Mouse (Mus musculus): ENCODE measurements around the gene Fga. TPM values are rescaled to one million over a fixed set of nuclear protein-coding genes. Genes with fewer than 3 reads are reported as not detected.

Fga gene
- 0.06 and 0.21 TPM in 2 replicates for polyA plus RNA-seq (2012; rRNA removed)

DNA sequence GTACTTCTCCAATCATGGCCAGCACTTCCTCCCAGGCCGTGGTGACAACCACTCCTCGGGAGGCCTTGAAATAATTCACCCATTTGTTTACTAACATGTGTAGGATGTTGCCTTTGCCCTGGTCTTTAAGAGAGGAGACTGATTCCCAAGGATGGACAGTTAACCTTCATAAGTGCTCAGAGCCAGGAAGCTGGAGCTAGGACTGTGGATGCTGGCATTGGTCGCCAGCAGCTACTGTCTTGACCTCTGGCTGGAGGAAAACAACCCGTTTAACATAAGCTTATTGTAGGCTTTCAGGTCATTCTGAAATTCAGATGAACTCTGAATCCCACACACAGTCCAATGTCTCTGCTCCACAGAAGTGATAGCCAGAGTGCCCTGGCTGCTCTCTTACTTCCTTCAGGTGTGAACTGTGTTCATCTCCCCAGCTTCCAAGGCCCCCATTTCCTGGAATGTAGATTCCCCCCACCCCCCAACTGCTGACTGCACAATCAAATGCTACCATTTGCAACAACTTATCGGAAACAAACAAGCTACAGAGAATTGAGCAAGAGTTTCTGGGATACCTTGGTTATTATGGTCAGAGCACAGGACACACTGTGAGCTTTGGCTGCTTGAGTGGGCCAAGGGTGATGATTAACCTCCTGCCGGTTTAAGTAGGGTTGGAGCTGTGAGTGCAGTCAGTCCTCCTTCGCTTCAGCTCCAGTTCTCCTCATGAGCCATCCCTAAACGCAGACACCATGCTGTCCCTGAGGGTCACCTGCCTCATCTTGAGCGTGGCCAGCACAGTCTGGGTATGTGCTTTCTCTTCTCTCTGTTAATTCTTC lies at the start of gene Fga:
TSS of gene Fga (plus strand) at position 602 of the 827 bp plus-strand sequence.
- DNase-seq (ENCODE audit: extremely low spot score in 1 of 2, low spot score in 1 of 2): no peak

DNA sequence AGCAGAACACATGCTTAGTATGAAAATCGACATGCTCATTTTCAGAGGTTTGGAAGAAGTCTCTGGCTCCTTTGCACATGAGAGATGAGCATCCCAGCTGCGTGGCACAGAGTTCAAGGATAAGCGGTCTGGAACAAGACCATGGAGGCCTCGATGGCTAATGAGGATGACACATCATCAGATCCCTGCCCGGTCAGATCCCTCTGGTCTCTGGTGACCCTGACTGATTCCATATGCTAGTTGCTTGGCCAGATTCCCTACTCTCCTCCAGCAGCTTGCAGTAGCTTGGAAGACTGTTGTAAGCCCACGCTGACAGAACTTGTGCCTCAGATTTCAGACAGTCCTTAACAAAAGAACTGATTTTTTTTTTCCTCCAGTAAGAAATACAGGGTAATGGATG lies 45.1 kb upstream of the Fga start:
- DNase-seq (ENCODE audit: extremely low spot score in 1 of 2, low spot score in 1 of 2): peak in 1 of 2 experiments; percentile 10

DNA sequence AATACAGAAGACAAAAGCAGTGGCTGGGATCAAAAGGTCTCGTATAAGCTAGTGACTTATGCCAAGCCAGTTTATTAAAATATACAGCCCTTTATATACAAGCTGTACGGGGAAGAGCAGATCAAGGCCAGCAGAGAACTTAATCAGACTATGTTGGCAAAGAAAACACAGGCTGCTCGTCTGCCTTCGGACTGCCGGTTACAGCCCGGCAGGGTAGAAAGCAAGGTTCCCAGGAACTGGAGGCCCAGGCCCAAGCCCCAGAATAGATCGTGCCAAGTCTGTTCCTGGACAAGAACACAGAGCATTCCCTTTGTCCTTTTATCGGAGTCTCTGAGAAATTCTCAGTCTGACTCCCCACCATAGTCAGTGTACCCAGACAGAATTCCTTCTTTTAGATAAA lies 44.0 kb upstream of the Fga start:
- DNase-seq (ENCODE audit: extremely low spot score in 1 of 2, low spot score in 1 of 2): no peak

GRCm38 (mm10) chr3:82984840-82985239 lies 41.0 kb upstream of the Fga start:
- no peak for DNase-seq (ENCODE audit: extremely low spot score in 1 of 2, low spot score in 1 of 2)

DNA sequence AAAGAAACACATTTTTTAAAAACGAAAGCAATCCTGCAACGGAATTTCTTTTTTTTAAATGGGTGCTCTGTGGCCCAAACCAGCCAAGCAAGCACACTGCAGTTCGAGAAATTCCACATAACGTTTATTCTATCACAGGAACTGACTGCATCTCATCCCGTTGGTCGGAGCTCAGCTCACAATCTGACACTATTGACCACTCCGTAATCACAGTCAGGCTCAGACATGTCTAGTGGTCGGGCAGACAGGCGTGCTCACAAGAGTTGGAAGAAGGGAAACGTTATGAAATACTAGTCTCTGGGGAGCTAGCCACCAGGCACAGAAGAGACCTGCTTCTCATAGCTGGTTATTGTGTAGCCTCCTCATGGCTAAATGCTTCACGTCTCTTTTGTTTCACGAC lies 33.9 kb upstream of the Fga start:
- DNase-seq (ENCODE audit: extremely low spot score in 1 of 2, low spot score in 1 of 2): no peak

GRCm38 (mm10) chr3:82992956-82993355 lies 32.9 kb upstream of the Fga start:
- no peak for DNase-seq (ENCODE audit: extremely low spot score in 1 of 2, low spot score in 1 of 2)

DNA sequence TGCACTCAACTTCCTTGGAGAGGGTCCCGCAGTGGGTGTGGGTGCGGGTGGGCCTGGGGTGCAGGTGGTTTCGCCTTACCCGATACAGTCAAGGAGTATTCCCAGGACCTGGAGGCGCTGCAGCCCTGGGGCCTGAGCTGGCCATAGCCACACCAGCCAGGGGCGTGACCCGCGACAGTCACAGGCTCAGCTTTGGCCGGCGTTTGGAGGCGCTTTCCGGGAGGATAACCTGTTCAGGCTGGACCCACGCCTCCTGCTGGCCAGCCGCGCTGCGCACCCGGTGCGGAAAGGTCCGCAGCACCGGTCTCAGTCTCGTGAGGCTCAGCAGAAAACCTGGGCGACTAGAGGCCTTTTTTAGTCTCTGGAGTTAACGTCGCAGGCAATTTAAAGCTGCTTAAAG lies 30.5 kb upstream of the Fga start:
- DNase-seq (ENCODE audit: extremely low spot score in 1 of 2, low spot score in 1 of 2): no peak

- no peak for DNase-seq (ENCODE audit: extremely low spot score in 1 of 2, low spot score in 1 of 2)
These were observed 29.2 kb upstream of the Fga start for GRCm38 (mm10) chr3:82996656-82997055.

GRCm38 (mm10) chr3:82998772-82999463 lies 27.0 kb upstream of the Fga start:
- DNase-seq (ENCODE audit: extremely low spot score in 1 of 2, low spot score in 1 of 2): peak; percentile 32 to 91

DNA sequence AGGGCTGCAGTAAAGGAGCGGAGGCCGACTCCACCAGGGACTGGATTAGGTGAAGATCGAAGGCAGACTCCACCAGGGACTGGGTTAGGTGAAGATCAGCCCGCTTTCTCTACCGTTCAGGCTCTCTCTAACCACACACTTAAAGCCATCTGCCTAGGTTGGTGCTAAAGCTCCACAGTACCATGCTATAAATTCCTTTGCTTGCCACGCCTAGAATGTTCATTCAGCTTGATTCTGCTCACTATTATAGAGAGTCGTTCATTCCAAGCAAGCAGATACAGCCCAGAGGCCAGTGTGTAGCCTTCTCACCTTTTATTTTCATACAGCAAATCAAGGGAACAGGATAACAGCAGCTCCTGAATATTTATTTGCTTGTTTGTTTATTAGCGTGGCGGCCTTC lies 25.9 kb upstream of the Fga start:
- DNase-seq (ENCODE audit: extremely low spot score in 1 of 2, low spot score in 1 of 2): no peak

DNA sequence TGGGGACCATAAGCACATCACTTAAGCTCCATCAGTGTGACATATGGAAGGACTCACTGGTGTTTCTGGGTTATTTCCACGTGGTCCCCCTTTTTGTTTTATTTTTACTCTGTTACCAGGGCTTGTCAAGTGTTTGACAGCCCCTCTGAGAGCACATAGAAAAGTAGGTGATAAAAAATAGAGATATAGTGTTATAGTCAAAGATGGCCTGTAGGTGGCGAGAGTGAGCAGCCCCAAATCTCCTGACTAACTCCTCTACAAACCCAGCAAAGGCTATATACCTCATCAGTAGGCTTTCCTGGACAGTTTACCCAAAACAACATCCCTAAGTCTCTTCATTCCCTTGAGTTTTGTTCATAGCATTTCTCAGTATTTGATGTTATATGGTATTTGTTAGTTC lies 23.7 kb upstream of the Fga start:
- peak in 1 of 2 experiments; percentile 69 for DNase-seq (ENCODE audit: extremely low spot score in 1 of 2, low spot score in 1 of 2)

- DNase-seq (ENCODE audit: extremely low spot score in 1 of 2, low spot score in 1 of 2): no peak
These were observed 22.8 kb upstream of the Fga start for GRCm38 (mm10) chr3:83003068-83003467.

GRCm38 (mm10) chr3:83004801-83005200 lies 21.1 kb upstream of the Fga start:
- no peak for DNase-seq (ENCODE audit: extremely low spot score in 1 of 2, low spot score in 1 of 2)

DNA sequence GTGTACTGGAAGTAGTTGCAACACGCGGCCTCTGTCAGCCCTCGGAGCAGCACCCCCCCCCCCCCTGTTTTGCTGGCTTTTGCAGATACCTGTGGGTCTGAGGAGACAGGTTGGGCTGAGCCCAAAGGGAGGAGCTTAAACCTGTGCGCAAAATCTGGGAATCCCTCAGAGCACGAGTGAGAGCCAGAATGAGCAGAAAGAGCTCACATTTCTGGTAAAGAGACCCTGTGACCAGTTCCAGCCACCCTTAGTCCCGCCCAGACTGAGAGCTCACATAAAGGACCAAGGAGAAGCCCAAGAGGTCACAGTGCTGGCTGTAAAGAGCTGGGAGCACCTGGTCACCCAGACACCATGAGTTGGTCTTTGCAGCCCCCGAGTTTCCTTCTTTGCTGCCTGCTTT lies 18.3 kb upstream of the Fga start, which contains the start of gene Fgg:
TSS of gene Fgg (plus strand) at position 168 of the 400 bp plus-strand sequence.
- no peak for DNase-seq (ENCODE audit: extremely low spot score in 1 of 2, low spot score in 1 of 2)

DNA sequence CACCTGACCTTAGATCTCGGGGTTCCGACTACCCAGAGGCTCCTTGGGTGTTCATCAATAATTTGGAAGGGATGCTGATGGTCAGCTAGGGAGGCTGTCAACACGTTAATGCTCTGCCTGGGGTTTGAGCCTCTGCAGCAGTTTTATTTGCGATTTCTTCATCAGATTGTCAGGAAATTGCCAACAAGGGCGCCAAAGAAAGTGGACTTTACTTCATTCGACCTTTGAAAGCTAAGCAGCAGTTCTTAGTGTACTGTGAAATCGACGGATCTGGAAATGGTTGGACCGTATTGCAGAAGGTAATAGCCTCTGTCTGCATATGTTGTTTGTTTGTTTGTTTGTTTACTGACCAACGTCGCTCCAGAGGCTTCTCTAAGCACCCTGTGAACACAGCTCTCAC lies 15.6 kb upstream of the Fga start:
- no peak for DNase-seq (ENCODE audit: extremely low spot score in 1 of 2, low spot score in 1 of 2)

DNA sequence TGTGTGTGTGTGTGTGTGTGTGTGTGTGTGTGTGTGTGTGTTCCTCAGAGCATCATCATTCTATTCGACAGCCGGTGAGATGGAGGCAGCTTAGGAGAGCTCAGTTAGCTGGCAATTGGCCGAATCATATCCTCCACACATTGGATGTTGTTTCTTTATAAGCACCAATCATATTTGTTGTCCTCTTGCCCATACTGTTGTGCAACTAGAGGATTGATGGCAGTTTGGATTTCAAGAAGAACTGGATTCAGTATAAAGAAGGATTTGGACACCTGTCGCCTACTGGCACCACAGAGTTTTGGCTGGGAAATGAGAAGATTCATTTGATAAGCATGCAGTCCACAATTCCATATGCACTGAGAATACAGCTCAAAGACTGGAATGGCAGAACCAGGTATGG lies 14.7 kb upstream of the Fga start:
- no peak for DNase-seq (ENCODE audit: extremely low spot score in 1 of 2, low spot score in 1 of 2)

GRCm38 (mm10) chr3:83011565-83011964 lies 14.3 kb upstream of the Fga start:
- DNase-seq (ENCODE audit: extremely low spot score in 1 of 2, low spot score in 1 of 2): no peak

DNA sequence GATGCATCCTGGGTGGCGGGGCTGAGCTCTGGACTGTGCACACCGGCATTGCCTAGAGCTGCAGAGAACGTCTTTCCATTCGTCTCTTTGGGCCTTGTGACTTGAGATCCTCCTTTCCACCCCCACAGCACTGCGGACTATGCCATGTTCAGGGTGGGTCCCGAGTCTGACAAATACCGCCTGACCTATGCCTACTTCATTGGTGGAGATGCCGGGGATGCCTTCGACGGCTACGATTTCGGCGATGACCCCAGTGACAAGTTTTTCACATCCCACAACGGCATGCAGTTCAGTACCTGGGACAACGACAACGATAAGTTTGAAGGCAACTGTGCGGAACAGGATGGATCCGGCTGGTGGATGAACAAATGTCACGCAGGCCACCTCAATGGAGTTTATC lies 13.2 kb upstream of the Fga start:
- no peak for DNase-seq (ENCODE audit: extremely low spot score in 1 of 2, low spot score in 1 of 2)

- no peak for DNase-seq (ENCODE audit: extremely low spot score in 1 of 2, low spot score in 1 of 2)
These were observed 11.9 kb upstream of the Fga start for GRCm38 (mm10) chr3:83013951-83014350.

DNA sequence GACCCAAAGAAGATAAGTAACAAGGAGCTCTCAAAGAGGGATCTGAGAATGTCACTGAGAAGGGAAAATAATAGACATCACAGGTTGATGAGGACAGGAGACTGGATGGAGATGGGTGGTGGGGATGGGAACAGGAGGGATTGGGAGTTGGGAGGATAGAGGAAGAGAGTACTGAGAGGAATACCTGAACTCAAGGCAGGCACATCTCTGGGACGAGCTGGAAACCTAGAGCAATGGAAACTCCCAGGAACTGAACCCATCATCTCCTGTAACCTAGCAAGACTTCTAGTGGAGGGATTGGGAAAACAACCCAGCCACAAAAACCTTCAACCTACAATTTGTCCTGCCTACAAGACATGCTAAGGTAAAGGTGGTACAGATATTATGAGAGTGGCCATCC lies 9.6 kb upstream of the Fga start:
- DNase-seq (ENCODE audit: extremely low spot score in 1 of 2, low spot score in 1 of 2): no peak

DNA sequence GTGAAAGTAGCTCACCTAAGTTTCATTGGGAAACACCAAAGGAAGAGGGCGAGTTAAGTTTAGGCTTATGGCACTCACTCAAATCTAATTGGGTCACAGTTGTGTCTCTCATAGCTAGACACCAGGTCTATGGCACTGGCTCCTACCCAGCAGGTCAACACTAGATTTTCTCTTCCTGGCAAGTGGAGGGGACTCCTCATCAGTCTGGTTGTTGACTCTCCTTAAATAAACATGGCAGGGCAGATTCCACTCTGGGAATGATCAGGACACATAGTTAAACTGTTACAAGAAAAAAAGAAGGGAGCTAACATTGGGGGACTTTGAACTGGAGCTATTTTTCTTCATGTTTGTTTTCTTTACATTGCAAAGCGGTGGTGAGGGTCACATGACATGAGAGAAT lies 5.5 kb upstream of the Fga start:
- DNase-seq (ENCODE audit: extremely low spot score in 1 of 2, low spot score in 1 of 2): no peak

GRCm38 (mm10) chr3:83021176-83021575 lies 4.7 kb upstream of the Fga start:
- no peak for DNase-seq (ENCODE audit: extremely low spot score in 1 of 2, low spot score in 1 of 2)

All from frontal cortex, adult 2 months (tissue).